Mouse (Mus musculus) liver, embryonic 14.5 days (tissue): ENCODE results near the gene Pum1.

ENCODE experiments used
- CTCF ChIP-seq: IDR thresholded peaks from 2 replicates; pipeline ENCODE4 v1.5.1; 2016; ENCODE audit warnings: antibody characterized with exemption, low read depth, control low read depth
- EP300 ChIP-seq: IDR thresholded peaks from 2 replicates; pipeline ENCODE4 v1.6.1; 2016; ENCODE audit warnings: antibody characterized with exemption, low read depth

- no peak for TF ChIP-seq CTCF
- TF ChIP-seq EP300 = no peak
Observed at GRCm38 (mm10) chr4:130766926-130767325, 103.8 kb downstream of the Pum1 start.
